ENCODE assay signal across 9 mouse cellular contexts in the genomic region with DNA sequence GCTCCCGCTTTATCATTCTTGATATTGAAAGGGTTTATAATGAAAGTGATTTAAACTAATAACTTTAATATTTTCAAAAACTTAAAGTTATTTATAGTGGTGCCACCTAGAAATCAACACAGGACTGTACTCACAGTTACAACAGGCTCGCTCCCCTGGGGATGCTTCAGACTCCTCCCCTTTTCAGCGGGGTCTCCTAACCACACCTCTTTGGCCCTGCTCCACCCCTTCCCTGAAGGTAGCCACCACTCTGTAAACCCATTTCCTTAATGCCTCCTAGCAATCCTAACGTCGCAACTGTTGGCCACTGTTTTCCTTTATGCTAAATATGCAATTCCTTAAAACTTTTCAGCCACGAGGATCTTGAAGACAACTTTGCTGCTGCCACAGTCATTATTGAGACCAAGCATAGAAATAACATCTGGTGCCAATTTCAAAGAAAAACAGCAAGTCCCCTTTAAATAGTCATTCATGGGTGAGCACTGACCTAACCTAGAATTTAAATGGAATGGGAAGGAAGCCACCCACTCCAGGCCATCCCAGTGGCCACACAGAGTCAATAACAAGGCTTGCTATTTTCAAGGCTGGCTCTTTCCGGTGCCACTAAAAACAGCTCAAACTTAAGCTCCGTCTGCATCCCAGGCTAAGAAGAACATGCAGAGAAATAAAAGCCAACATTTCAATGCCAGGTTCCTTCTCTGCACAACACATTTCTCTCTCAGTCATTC.
DNase-seq lines count a peak whose midpoint lies in the region; ATAC-seq lines count a peak whose summit lies in the region.
"Had no signal": no experiment of that assay in that cellular context is flagged by ENCODE, and none has a peak within 500 bp of the region (broad histone marks: within the 10 kb centered on the region; RNA-seq: fewer than 3 reads in every experiment).

No protein-coding gene starts in this region.

- intact Hi-C loops in heart, postnatal 10 days (cut with DNase I): no loop called here

- DNase-seq in cerebellum, postnatal 14 days: peak; percentile 28 to 37
- no peak for DNase-seq in cerebellum, adult 11-12 months
- DNase-seq in kidney, postnatal 36 days: peak; percentile 42 to 55
- DNase-seq in kidney, postnatal 14 days: no peak
- DNase-seq in embryo, embryonic 10.5 days (ENCODE audit: low spot score): peak; percentile 21
- peak; percentile 29 to 42 for DNase-seq in heart, postnatal 10 days
- no peak for DNase-seq in spleen, adult 12 weeks (ENCODE audit: low spot score)
- DNase-seq: B cell, adult 2 months had no signal

- ATAC-seq in megakaryocyte, adult 5-6 weeks (ENCODE audit: poor library complexity, severe bottlenecking): no peak

Comparison
In these comparisons a context has a peak if more than half of its experiments do, and no peak if none do; other contexts are left out.
1. DNase-seq: peak in cerebellum, postnatal 14 days (2 of 2), kidney, postnatal 36 days (2 of 2), embryo, embryonic 10.5 days (single experiment) and heart, postnatal 10 days (2 of 2); none in cerebellum, adult 11-12 months (single experiment), kidney, postnatal 14 days (single experiment) and spleen, adult 12 weeks (single experiment).